Mouse (Mus musculus): Measurements from ENCODE around the gene Anapc15-ps. TPM values are rescaled to one million over a fixed set of nuclear protein-coding genes. Genes with fewer than 3 reads are reported as not detected.

Anapc15-ps gene
- polyA plus RNA-seq, 1 experiment from 2014 or later: 0.45 TPM

- 0 out of 2 replicates have a peak, but pooled peaks cover 7% of the 10 kb centered on the region for H3K4me1 ChIP-seq
- no peaks in the 10 kb centered on the region; the same call in 1 of the 2 replicates for H3K27me3 ChIP-seq
- no peak overlapping the region for H3K4me3 ChIP-seq
- no peaks in the 10 kb centered on the region for H3K36me3 ChIP-seq
- WGBS: 77% methylated on average over 21 of the region's 21 CpGs
- no peak overlapping the region for H3K27ac ChIP-seq
- no peak overlapping the region for H3K4me2 ChIP-seq
- no peaks in the 10 kb centered on the region for H3K9me3 ChIP-seq
- no peak for ATAC-seq (ENCODE audit: borderline replicate concordance, extremely low read depth, low FRiP score, low TSS enrichment)
- no peak overlapping the region for H3K9ac ChIP-seq
Measured at GRCm38 (mm10) chr10:95687558-95688141, 14.4 kb upstream of the Anapc15-ps start.

- Histone ChIP-seq H3K4me1 (0 out of 2 replicates have a peak, but pooled peaks cover 7% of the 10 kb centered on the region), H3K9me3 (no peaks in the 10 kb centered on the region), H3K9ac (no peak overlapping the region), H3K27ac (no peak overlapping the region), H3K4me2 (no peak overlapping the region), H3K27me3 (no peaks in the 10 kb centered on the region; the same call in 1 of the 2 replicates), H3K4me3 (no peak overlapping the region), H3K36me3 (no peaks in the 10 kb centered on the region)
- no peak for ATAC-seq (ENCODE audit: borderline replicate concordance, extremely low read depth, low FRiP score, low TSS enrichment)
- 82% methylated on average over 4 of the region's 4 CpGs for WGBS
Measured at GRCm38 (mm10) chr10:95686041-95686440, 12.8 kb upstream of the Anapc15-ps start.

- Histone ChIP-seq H3K4me3 (no peak overlapping the region), H3K4me2 (no peak overlapping the region), H3K36me3 (no peaks in the 10 kb centered on the region), H3K9ac (no peak overlapping the region), H3K4me1 (peaks cover 12% of the 10 kb centered on the region), H3K27ac (no peak overlapping the region), H3K27me3 (no peaks in the 10 kb centered on the region; the same call in 1 of the 2 replicates), H3K9me3 (no peaks in the 10 kb centered on the region)
- ATAC-seq (ENCODE audit: borderline replicate concordance, extremely low read depth, low FRiP score, low TSS enrichment): no peak
- 37% methylated on average over 15 of the region's 15 CpGs for WGBS
Measured at GRCm38 (mm10) chr10:95684782-95685555, 11.7 kb upstream of the Anapc15-ps start.

GRCm38 (mm10) chr10:95684250-95684649 is 11.0 kb upstream of the Anapc15-ps start:
- peaks cover 12% of the 10 kb centered on the region for H3K4me1 ChIP-seq
- WGBS: 90% methylated on average over 4 of the region's 4 CpGs
- no peaks in the 10 kb centered on the region for H3K36me3 ChIP-seq
- no peak for ATAC-seq (ENCODE audit: borderline replicate concordance, extremely low read depth, low FRiP score, low TSS enrichment)
- no peaks in the 10 kb centered on the region for H3K9me3 ChIP-seq
- H3K4me2 ChIP-seq: no peak overlapping the region
- H3K4me3 ChIP-seq: no peak overlapping the region
- H3K27me3 ChIP-seq: no peaks in the 10 kb centered on the region; the same call in 1 of the 2 replicates
- no peak overlapping the region for H3K27ac ChIP-seq
- no peak overlapping the region for H3K9ac ChIP-seq

GRCm38 (mm10) chr10:95683735-95684134 is 10.5 kb upstream of the Anapc15-ps start:
- Histone ChIP-seq H3K4me3 (no peak overlapping the region), H3K9ac (no peak overlapping the region), H3K27ac (no peak overlapping the region), H3K27me3 (no peaks in the 10 kb centered on the region; the same call in 1 of the 2 replicates), H3K4me1 (peaks cover 12% of the 10 kb centered on the region), H3K9me3 (no peaks in the 10 kb centered on the region), H3K4me2 (no peak overlapping the region), H3K36me3 (no peaks in the 10 kb centered on the region)
- WGBS: 94% methylated on average over 3 of the region's 3 CpGs
- no peak for ATAC-seq (ENCODE audit: borderline replicate concordance, extremely low read depth, low FRiP score, low TSS enrichment)

GRCm38 (mm10) chr10:95682964-95683363 is 9.7 kb upstream of the Anapc15-ps start:
- Histone ChIP-seq H3K27me3 (no peaks in the 10 kb centered on the region; the same call in 1 of the 2 replicates), H3K9me3 (no peaks in the 10 kb centered on the region), H3K4me1 (peaks cover 16% of the 10 kb centered on the region), H3K4me3 (no peak overlapping the region), H3K4me2 (no peak overlapping the region), H3K36me3 (no peaks in the 10 kb centered on the region), H3K9ac (no peak overlapping the region), H3K27ac (no peak overlapping the region)
- ATAC-seq (ENCODE audit: borderline replicate concordance, extremely low read depth, low FRiP score, low TSS enrichment): no peak
- WGBS: 58% methylated on average over 10 of the region's 10 CpGs

GRCm38 (mm10) chr10:95682091-95682740 is 9.0 kb upstream of the Anapc15-ps start:
- no peaks in the 10 kb centered on the region for H3K27me3 ChIP-seq
- WGBS: 68% methylated on average over 9 of the region's 9 CpGs
- no peak overlapping the region for H3K4me3 ChIP-seq
- no peak for ATAC-seq (ENCODE audit: borderline replicate concordance, extremely low read depth, low FRiP score, low TSS enrichment)
- H3K9ac ChIP-seq: no peak overlapping the region
- H3K9me3 ChIP-seq: no peaks in the 10 kb centered on the region
- no peak overlapping the region for H3K27ac ChIP-seq
- peaks cover 22% of the 10 kb centered on the region for H3K4me1 ChIP-seq
- no peaks in the 10 kb centered on the region for H3K36me3 ChIP-seq
- H3K4me2 ChIP-seq: no peak overlapping the region

- ATAC-seq (ENCODE audit: borderline replicate concordance, extremely low read depth, low FRiP score, low TSS enrichment): no peak
- H3K36me3 ChIP-seq: no peaks in the 10 kb centered on the region
- no peak overlapping the region for H3K4me2 ChIP-seq
- H3K27me3 ChIP-seq: no peaks in the 10 kb centered on the region
- H3K27ac ChIP-seq: no peak overlapping the region
- no peaks in the 10 kb centered on the region for H3K9me3 ChIP-seq
- no peak overlapping the region for H3K9ac ChIP-seq
- no peak overlapping the region for H3K4me3 ChIP-seq
- WGBS: 72% methylated on average over 4 of the region's 4 CpGs
- H3K4me1 ChIP-seq: peaks cover 26% of the 10 kb centered on the region
Measured at GRCm38 (mm10) chr10:95681481-95681880, 8.2 kb upstream of the Anapc15-ps start.

- H3K36me3 ChIP-seq: no peaks in the 10 kb centered on the region
- peaks cover 26% of the 10 kb centered on the region for H3K4me1 ChIP-seq
- 53% methylated on average over 7 of the region's 7 CpGs for WGBS
- H3K9me3 ChIP-seq: no peaks in the 10 kb centered on the region
- H3K4me2 ChIP-seq: peak overlapping the region; percentile 36
- H3K27ac ChIP-seq: no peak overlapping the region
- 0 out of 2 replicates have a peak overlapping the region, but pooled peaks have one; percentile 2 for H3K4me3 ChIP-seq
- no peaks in the 10 kb centered on the region for H3K27me3 ChIP-seq
- no peak overlapping the region for H3K9ac ChIP-seq
- ATAC-seq (ENCODE audit: borderline replicate concordance, extremely low read depth, low FRiP score, low TSS enrichment): 0 out of 2 replicates have a peak, but pooled peaks have one; percentile 16
Measured at GRCm38 (mm10) chr10:95681058-95681440, 7.8 kb upstream of the Anapc15-ps start.

- peaks cover 26% of the 10 kb centered on the region for H3K4me1 ChIP-seq
- H3K9ac ChIP-seq: no peak overlapping the region
- peak overlapping the region; percentile 36 for H3K4me2 ChIP-seq
- no peaks in the 10 kb centered on the region for H3K36me3 ChIP-seq
- no peaks in the 10 kb centered on the region for H3K9me3 ChIP-seq
- 0 out of 2 replicates have a peak, but pooled peaks have one; percentile 4 for ATAC-seq (ENCODE audit: borderline replicate concordance, extremely low read depth, low FRiP score, low TSS enrichment)
- no peak overlapping the region for H3K27ac ChIP-seq
- H3K4me3 ChIP-seq: 0 out of 2 replicates have a peak overlapping the region, but pooled peaks have one; percentile 2
- WGBS: 53% methylated on average over 28 of the region's 28 CpGs
- no peaks in the 10 kb centered on the region for H3K27me3 ChIP-seq
Measured at GRCm38 (mm10) chr10:95680153-95681057, 7.2 kb upstream of the Anapc15-ps start.

- H3K27me3 ChIP-seq: no peaks in the 10 kb centered on the region
- H3K4me1 ChIP-seq: peaks cover 19% of the 10 kb centered on the region
- no peaks in the 10 kb centered on the region for H3K36me3 ChIP-seq
- no peak overlapping the region for H3K9ac ChIP-seq
- ATAC-seq (ENCODE audit: borderline replicate concordance, extremely low read depth, low FRiP score, low TSS enrichment): no peak
- no peaks in the 10 kb centered on the region for H3K9me3 ChIP-seq
- H3K4me2 ChIP-seq: no peak overlapping the region
- H3K4me3 ChIP-seq: no peak overlapping the region
- WGBS: 86% methylated on average over 5 of the region's 5 CpGs
- H3K27ac ChIP-seq: no peak overlapping the region
Measured at GRCm38 (mm10) chr10:95679131-95679530, 5.9 kb upstream of the Anapc15-ps start.

Data from lung, embryonic 15.5 days (tissue).